Mouse (Mus musculus) lung, adult 18-20 months (tissue): Measurements from ENCODE around the gene Mif.
"Not testable (repeated sequence)": the region's sequence is repeated elsewhere in the genome, so short reads cannot be mapped to it uniquely, and the experiment has no call there.

Source experiments
- DNase-seq, 2 experiments: peaks; one replicate each; pipeline ENCODE4 v3.0.0; 2022; ENCODE audit warnings: mixed read lengths in 2 of 2

Mif gene

GRCm38 (mm10) chr10:75859786-75860470 lies at the start of gene Mif:
TSS of gene Mif (minus strand) at chr10:75860240.
- DNase-seq, result peak; percentile 88 to 90

- no peak for DNase-seq
These were observed 46.8 kb upstream of the Mif start for GRCm38 (mm10) chr10:75906882-75907281.

GRCm38 (mm10) chr10:75904391-75904790 lies 44.4 kb upstream of the Mif start:
- no peak for DNase-seq

GRCm38 (mm10) chr10:75898846-75899245 lies 38.8 kb upstream of the Mif start:
- DNase-seq, result peak; percentile 65 to 76

- DNase-seq, result no peak
These were observed 38.1 kb upstream of the Mif start for GRCm38 (mm10) chr10:75898039-75898564.

GRCm38 (mm10) chr10:75897373-75897772 lies 37.3 kb upstream of the Mif start:
- peak; percentile 70 to 75 for DNase-seq

- DNase-seq, result no peak
These were observed 36.2 kb upstream of the Mif start for GRCm38 (mm10) chr10:75896208-75896607.

GRCm38 (mm10) chr10:75895730-75896129 lies 35.7 kb upstream of the Mif start:
- no peak for DNase-seq

GRCm38 (mm10) chr10:75894601-75895000 lies 34.6 kb upstream of the Mif start:
- no peak for DNase-seq

- DNase-seq, result peak; percentile 96
These were observed 33.2 kb upstream of the Mif start, which contains the start of gene Derl3 for GRCm38 (mm10) chr10:75893089-75893750. TSS of gene Derl3 (plus strand) at chr10:75893413.

- no peak for DNase-seq
These were observed 29.5 kb upstream of the Mif start for GRCm38 (mm10) chr10:75889406-75890153.

- not testable (repeated sequence) for DNase-seq
These were observed 27.5 kb upstream of the Mif start for GRCm38 (mm10) chr10:75887504-75887903.

- DNase-seq, result no peak
These were observed 24.7 kb upstream of the Mif start for GRCm38 (mm10) chr10:75884742-75885141.

GRCm38 (mm10) chr10:75883232-75883552 lies 23.2 kb upstream of the Mif start:
- DNase-seq, result peak; percentile 83 to 87

GRCm38 (mm10) chr10:75882433-75883231 lies 22.6 kb upstream of the Mif start:
- no peak for DNase-seq

- no peak for DNase-seq
These were observed 21.8 kb upstream of the Mif start for GRCm38 (mm10) chr10:75881578-75882432.

GRCm38 (mm10) chr10:75880771-75881577 lies 20.9 kb upstream of the Mif start:
- no peak for DNase-seq

- DNase-seq, result no peak
These were observed 20.3 kb upstream of the Mif start for GRCm38 (mm10) chr10:75880351-75880750.

- peak; percentile 34 to 49 for DNase-seq
These were observed 18.8 kb upstream of the Mif start for GRCm38 (mm10) chr10:75878836-75879235.

GRCm38 (mm10) chr10:75873543-75874170 lies 13.6 kb upstream of the Mif start:
- no peak for DNase-seq
